In the genomic region with DNA sequence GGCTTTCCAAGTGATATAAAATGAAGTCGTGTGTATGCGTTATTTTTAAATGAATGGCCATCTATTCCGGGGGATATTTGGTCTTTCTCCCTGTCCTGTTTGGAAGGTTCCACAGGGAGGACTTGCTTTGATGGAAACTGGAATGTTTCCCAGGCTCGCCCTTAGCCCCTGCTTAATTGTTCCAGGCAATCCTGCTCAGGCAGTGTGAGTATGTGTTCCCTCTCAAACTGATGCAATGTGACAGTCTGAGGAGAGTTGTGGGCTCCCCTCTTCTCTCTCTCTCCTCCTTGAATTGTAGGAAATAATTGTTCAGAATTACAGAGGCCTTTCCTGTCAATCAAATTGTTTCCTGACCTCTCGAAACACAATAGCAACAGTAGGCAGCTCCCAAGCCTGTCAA, we compare ENCODE assay signal across 13 mouse cellular contexts.
"Had no signal": no experiment of that assay in that cellular context is flagged by ENCODE, and none has a peak within 500 bp of the region (broad histone marks: within the 10 kb centered on the region; RNA-seq: fewer than 3 reads in every experiment).

No protein-coding gene starts in this region.

- H3K4me3 ChIP-seq: limb, embryonic 15.5 days; liver, embryonic 12.5 days; midbrain, embryonic 13.5 days; myocyte; neural tube, embryonic 15.5 days; stomach, embryonic 15.5 days had no signal

- H3K36me3 ChIP-seq: limb, embryonic 15.5 days; liver, embryonic 12.5 days; midbrain, embryonic 13.5 days; neural tube, embryonic 15.5 days; stomach, embryonic 15.5 days had no signal

- H3K4me2 ChIP-seq: limb, embryonic 15.5 days; liver, embryonic 12.5 days; lung, embryonic 14.5 days; midbrain, embryonic 13.5 days; neural tube, embryonic 15.5 days; stomach, embryonic 15.5 days had no signal

- ATAC-seq: liver, embryonic 12.5 days; midbrain, embryonic 13.5 days had no signal

- H3K27me3 ChIP-seq: limb, embryonic 15.5 days; liver, embryonic 12.5 days; midbrain, embryonic 13.5 days; neural tube, embryonic 15.5 days; stomach, embryonic 15.5 days had no signal

- H3K9me3 ChIP-seq: limb, embryonic 15.5 days; liver, embryonic 12.5 days; midbrain, embryonic 13.5 days; neural tube, embryonic 15.5 days; stomach, embryonic 15.5 days had no signal

- DNase-seq: kidney, postnatal 14 days; layer of hippocampus, postnatal 36 days; lung, embryonic 14.5 days; lung, postnatal 14 days; thymus, adult 2 months; thymus, postnatal 25 days had no signal

- H3K9ac ChIP-seq: limb, embryonic 15.5 days; liver, embryonic 12.5 days; lung, embryonic 14.5 days; midbrain, embryonic 13.5 days; neural tube, embryonic 15.5 days; stomach, embryonic 15.5 days had no signal

- H3K27ac ChIP-seq: limb, embryonic 15.5 days; liver, embryonic 12.5 days; macrophage; midbrain, embryonic 13.5 days; neural tube, embryonic 15.5 days; stomach, embryonic 15.5 days had no signal

- H3K4me1 ChIP-seq: liver, embryonic 12.5 days; midbrain, embryonic 13.5 days; neural tube, embryonic 15.5 days; stomach, embryonic 15.5 days had no signal
